Comparison of ENCODE assay signal across 12 mouse cellular contexts in genomic region chr11:106555805-106556615, GRCm38 (mm10). TPM values are rescaled to one million over a fixed set of nuclear protein-coding genes. Genes with fewer than 3 reads are reported as not detected.
A peak's percentile ranks its signal among the peaks of the same experiment; 100 is the strongest.
DNase-seq lines count a peak whose midpoint lies in the region; ATAC-seq and TF ChIP-seq lines count a peak whose summit lies in the region.
"Had no signal": no experiment of that assay in that cellular context is flagged by ENCODE, and none has a peak within 500 bp of the region (broad histone marks: within the 10 kb centered on the region; RNA-seq: fewer than 3 reads in every experiment).

No protein-coding gene starts in this region.

- peak; percentile 77 for ATAC-seq in liver, embryonic 15.5 days (ENCODE audit: insufficient read depth)
- ATAC-seq in lung, postnatal 0 days = no peak
- no peak for ATAC-seq in midbrain, embryonic 16.5 days

- H3K27me3 ChIP-seq in liver, embryonic 15.5 days = no peaks in the 10 kb centered on the region
- no peaks in the 10 kb centered on the region for H3K27me3 ChIP-seq in lung, postnatal 0 days (replicated peaks; ENCODE audit: insufficient read depth, low read length)
- no peaks in the 10 kb centered on the region for H3K27me3 ChIP-seq in midbrain, embryonic 16.5 days (ENCODE audit: control insufficient read depth, insufficient read depth, low read depth, low read length)
- H3K27me3 ChIP-seq: neural tube, embryonic 12.5 days had no signal

- no peak for TF ChIP-seq CTCF in lung, postnatal 0 days (IDR thresholded peaks at IDR 0.05)

- H3K4me2 ChIP-seq in liver, embryonic 15.5 days = no peak overlapping the region
- no peak overlapping the region for H3K4me2 ChIP-seq in lung, postnatal 0 days (replicated peaks; ENCODE audit: low read depth, low read length)
- H3K4me2 ChIP-seq in midbrain, embryonic 16.5 days (ENCODE audit: low read length) = no peak overlapping the region
- H3K4me2 ChIP-seq: neural tube, embryonic 12.5 days had no signal

- WGBS in liver, embryonic 15.5 days (ENCODE audit: insufficient replicate concordance) = 59% methylated on average over 10 of the region's 10 CpGs
- 36% methylated on average over 10 of the region's 10 CpGs for WGBS in lung, postnatal 0 days
- 59% methylated on average over 10 of the region's 10 CpGs for WGBS in midbrain, embryonic 16.5 days

- peak; percentile 46 to 49 for DNase-seq in adrenal gland, postnatal 36 days
- DNase-seq in adrenal gland, adult 8-10 months = no peak
- peak; percentile 75 for DNase-seq in MN1 (ENCODE audit: low spot score)
- DNase-seq in kidney, adult 9 months = peak; percentile 86
- DNase-seq in lung, postnatal 0 days (ENCODE audit: low spot score) = no peak
- no peak for DNase-seq in layer of hippocampus, adult 18-20 months (ENCODE audit: low spot score in 2 of 2)
- DNase-seq: B cell, adult 2 months; thymus, adult 18-20 months had no signal

- H3K27ac ChIP-seq in liver, embryonic 15.5 days (replicated peaks) = peak overlapping the region; percentile 69
- H3K27ac ChIP-seq in lung, postnatal 0 days (ENCODE audit: low read length) = no peak overlapping the region
- H3K27ac ChIP-seq in midbrain, embryonic 16.5 days (ENCODE audit: low read length) = no peak overlapping the region
- H3K27ac ChIP-seq: neural tube, embryonic 12.5 days had no signal

- H3K4me3 ChIP-seq in liver, embryonic 15.5 days (replicated peaks) = no peak overlapping the region
- no peak overlapping the region for H3K4me3 ChIP-seq in lung, postnatal 0 days (ENCODE audit: low read depth, low read length)
- H3K4me3 ChIP-seq in midbrain, embryonic 16.5 days (ENCODE audit: low read depth, low read length) = no peak overlapping the region
- H3K4me3 ChIP-seq: erythroblast, embryonic 14.5 days; neural tube, embryonic 12.5 days had no signal

- peaks cover 40% of the 10 kb centered on the region for H3K4me1 ChIP-seq in liver, embryonic 15.5 days (replicated peaks)
- peaks cover 3% of the 10 kb centered on the region; the same call in 1 of the 2 replicates for H3K4me1 ChIP-seq in lung, postnatal 0 days (ENCODE audit: insufficient read depth, low read depth, low read length)
- H3K4me1 ChIP-seq in midbrain, embryonic 16.5 days (ENCODE audit: control insufficient read depth, insufficient read depth, low read length) = peaks cover 6% of the 10 kb centered on the region; the same call in 1 of the 2 replicates
- H3K4me1 ChIP-seq: neural tube, embryonic 12.5 days had no signal

- TF ChIP-seq EP300 in lung, postnatal 0 days (IDR thresholded peaks at IDR 0.05) = no peak

- H3K9me3 ChIP-seq in liver, embryonic 15.5 days (replicated peaks) = no peaks in the 10 kb centered on the region
- no peaks in the 10 kb centered on the region for H3K9me3 ChIP-seq in lung, postnatal 0 days (ENCODE audit: low read length)
- no peaks in the 10 kb centered on the region for H3K9me3 ChIP-seq in midbrain, embryonic 16.5 days (replicated peaks; ENCODE audit: control insufficient read depth, low read length, poor library complexity, severe bottlenecking)
- H3K9me3 ChIP-seq: neural tube, embryonic 12.5 days had no signal

- peaks cover 14% of the 10 kb centered on the region; the same call in 1 of the 2 replicates for H3K36me3 ChIP-seq in liver, embryonic 15.5 days (replicated peaks)
- H3K36me3 ChIP-seq in lung, postnatal 0 days (ENCODE audit: insufficient read depth, low read length) = no peaks in the 10 kb centered on the region
- H3K36me3 ChIP-seq in midbrain, embryonic 16.5 days (ENCODE audit: control insufficient read depth, insufficient read depth, low read length) = no peaks in the 10 kb centered on the region; the same call in 1 of the 2 replicates
- H3K36me3 ChIP-seq: neural tube, embryonic 12.5 days had no signal

- no peak overlapping the region for H3K9ac ChIP-seq in liver, embryonic 15.5 days
- no peak overlapping the region for H3K9ac ChIP-seq in lung, postnatal 0 days (replicated peaks; ENCODE audit: low read depth)
- no peak overlapping the region for H3K9ac ChIP-seq in midbrain, embryonic 16.5 days (ENCODE audit: low read depth, low read length)
- H3K9ac ChIP-seq: neural tube, embryonic 12.5 days had no signal

RNA-seq across cellular contexts. Expression of gene Tex2, which starts 57.2 kb away (rescaled TPM):
- total RNA-seq in adrenal gland, postnatal 36 days (2021) = 10 to 100 TPM; 52.3 to 54.4 TPM
- 10 to 100 TPM; 48.2 to 56.8 (median 54.5) TPM for total RNA-seq in adrenal gland, adult 8-10 months (2022)
- 9.2 and 10.2 TPM in 2 replicates for polyA plus RNA-seq in liver, embryonic 15.5 days (2015; fragmentation: Nextera tagmentation; extraction: Ambion mirVana)
- 8.9 and 9.6 TPM in 2 replicates for polyA plus RNA-seq in lung, postnatal 0 days (2015; fragmentation: Nextera tagmentation; extraction: Ambion mirVana)
- total RNA-seq in layer of hippocampus, adult 18-20 months (2021) = 100 to 1,000 TPM; 146 to 158 TPM
- polyA plus RNA-seq in midbrain, embryonic 16.5 days (2015; fragmentation: Nextera tagmentation; extraction: Ambion mirVana) = 35.9 and 37.5 TPM in 2 replicates

Comparison
In these comparisons a context has a peak if more than half of its experiments do, and no peak if none do; other contexts are left out.
1. DNase-seq: peak in adrenal gland, postnatal 36 days (2 of 2), MN1 (single experiment) and kidney, adult 9 months (single experiment); none in adrenal gland, adult 8-10 months (single experiment), lung, postnatal 0 days (single experiment) and layer of hippocampus, adult 18-20 months (0 of 2).